Mouse (Mus musculus) stomach, embryonic 14.5 days (tissue): ENCODE measurements around the gene F3. TPM values are rescaled to one million over a fixed set of nuclear protein-coding genes. Genes with fewer than 3 reads are reported as not detected.
"Not testable (repeated sequence)": the region's sequence is repeated elsewhere in the genome, so short reads cannot be mapped to it uniquely, and the experiment has no call there.

ENCODE experiments used
- ATAC-seq: fragments of 200-750 bp; cut with Nextera tagmentation; 2 replicates; pipeline ENCODE4 v1.8.0; 2017; ENCODE audit warnings: low read depth, moderate TSS enrichment; ENCODE audit not compliant: insufficient number of reproducible peaks, insufficient read depth, low FRiP score
- H3K27ac ChIP-seq: fragments of 300-500 bp; sonication (generic); 2 replicates; pipeline ENCODE4 v1.5.1; 2014; ENCODE audit warnings: mild to moderate bottlenecking, low read length, moderate library complexity, mixed read lengths
- H3K27me3 ChIP-seq: fragments of 300-500 bp; sonication (generic); 2 replicates; pipeline ENCODE4 v1.6.1; 2014; ENCODE audit warnings: low read length, control low read depth, mixed read lengths; ENCODE audit not compliant: control insufficient read depth, insufficient read depth
- H3K36me3 ChIP-seq: fragments of 300-500 bp; sonication (generic); 2 replicates; pipeline ENCODE4 v1.6.1; 2014; ENCODE audit warnings: mild to moderate bottlenecking, control low read depth, low read length, moderate library complexity, mixed read lengths; ENCODE audit not compliant: control insufficient read depth, insufficient read depth
- H3K4me1 ChIP-seq: fragments of 300-500 bp; sonication (generic); 2 replicates; pipeline ENCODE4 v1.6.1; 2014; ENCODE audit warnings: low read length, control low read depth, mixed read lengths; ENCODE audit not compliant: control insufficient read depth, insufficient read depth
- H3K4me2 ChIP-seq: fragments of 300-500 bp; sonication (generic); replicated peaks from 2 replicates; pipeline ENCODE4 v1.6.1; 2014; ENCODE audit warnings: low read depth, low read length, control low read depth
- H3K4me3 ChIP-seq: fragments of 300-500 bp; sonication (generic); 2 replicates; pipeline ENCODE4 v1.5.1; 2014; ENCODE audit warnings: low read depth, low read length, control low read depth
- H3K9ac ChIP-seq: fragments of 300-500 bp; sonication (generic); replicated peaks from 2 replicates; pipeline ENCODE4 v1.6.1; 2014; ENCODE audit warnings: low read depth, mild to moderate bottlenecking, control low read depth, low read length, moderate library complexity, mixed read lengths
- H3K9me3 ChIP-seq: fragments of 300-500 bp; sonication (generic); 2 replicates; pipeline ENCODE4 v1.6.1; 2016; ENCODE audit warnings: low read depth, low read length, control low read depth; ENCODE audit not compliant: control insufficient read depth
- WGBS: fragments of 180-500 bp; shearing (Covaris S2); extraction: QIAGEN DNeasy Blood & Tissue Kit; methylation state at CpG from one replicate; pipeline ENCODE4 v1.1.7; 2014; 5-methylcytosine and 5-hydroxymethylcytosine counted together
- polyA plus RNA-seq: library from polyadenylated mRNA; unstranded; fragments of >200 nt; fragmentation: Nextera tagmentation; extraction: Ambion mirVana; gene quantifications from 2 replicates; pipeline ENCODE4 v1.2.1, GENCODE M21; 2014

Gene F3
- polyA plus RNA-seq, 1 experiment from 2014 or later = 22.3 TPM

GRCm38 (mm10) chr3:121737901-121738300, 14.6 kb downstream of the F3 start:
- no peak for ATAC-seq
- Histone ChIP-seq H3K9ac (no peak overlapping the region), H3K27ac (no peak overlapping the region), H3K4me2 (no peak overlapping the region), H3K27me3 (no peaks in the 10 kb centered on the region), H3K9me3 (no peaks in the 10 kb centered on the region), H3K36me3 (peaks cover 5% of the 10 kb centered on the region; the same call in 1 of the 2 replicates), H3K4me1 (peaks cover 3% of the 10 kb centered on the region; the same call in 1 of the 2 replicates), H3K4me3 (no peak overlapping the region)
- WGBS = 66% methylated on average over 2 of the region's 2 CpGs

- H3K4me1 ChIP-seq = peaks cover 3% of the 10 kb centered on the region; the same call in 1 of the 2 replicates
- peaks cover 5% of the 10 kb centered on the region; the same call in 1 of the 2 replicates for H3K36me3 ChIP-seq
- ATAC-seq = no peak
- WGBS = 63% methylated on average over 9 of the region's 9 CpGs
- H3K4me3 ChIP-seq = no peak overlapping the region
- no peaks in the 10 kb centered on the region for H3K27me3 ChIP-seq
- no peak overlapping the region for H3K4me2 ChIP-seq
- no peak overlapping the region for H3K27ac ChIP-seq
- H3K9ac ChIP-seq = no peak overlapping the region
- H3K9me3 ChIP-seq = no peaks in the 10 kb centered on the region
Observed at GRCm38 (mm10) chr3:121738742-121739342, 15.5 kb downstream of the F3 start.

- ATAC-seq = no peak
Observed at GRCm38 (mm10) chr3:121739489-121740213, 16.3 kb downstream of the F3 start.

GRCm38 (mm10) chr3:121741186-121741848, 18.0 kb downstream of the F3 start:
- not testable (repeated sequence) for ATAC-seq, H3K36me3 ChIP-seq, H3K4me1 ChIP-seq, H3K4me3 ChIP-seq, H3K9ac ChIP-seq, H3K4me2 ChIP-seq, H3K9me3 ChIP-seq, H3K27me3 ChIP-seq, H3K27ac ChIP-seq
- WGBS = 89% methylated on average over 4 of the region's 4 CpGs

More at GRCm38 (mm10) chr3:121739489-121740213, 16.3 kb downstream of the F3 start:
- peaks cover 3% of the 10 kb centered on the region; the same call in 1 of the 2 replicates for H3K4me1 ChIP-seq
- no peaks in the 10 kb centered on the region for H3K36me3 ChIP-seq
- H3K4me3 ChIP-seq = no peak overlapping the region
- H3K9me3 ChIP-seq = no peaks in the 10 kb centered on the region
- H3K4me2 ChIP-seq = no peak overlapping the region
- H3K9ac ChIP-seq = no peak overlapping the region
- H3K27ac ChIP-seq = no peak overlapping the region
- 21% methylated on average over 17 of the region's 17 CpGs for WGBS
- no peaks in the 10 kb centered on the region for H3K27me3 ChIP-seq

GRCm38 (mm10) chr3:121754319-121755090, 31.2 kb downstream of the F3 start:
- ATAC-seq, H3K27ac ChIP-seq, H3K36me3 ChIP-seq, H3K4me1 ChIP-seq, H3K27me3 ChIP-seq, H3K9me3 ChIP-seq, H3K4me3 ChIP-seq, H3K4me2 ChIP-seq, H3K9ac ChIP-seq: not testable (repeated sequence)
- 74% methylated on average over 10 of the region's 10 CpGs for WGBS

- H3K27ac ChIP-seq = no peak overlapping the region
- no peak for ATAC-seq
- 37% methylated on average over 3 of the region's 3 CpGs for WGBS
Observed at GRCm38 (mm10) chr3:121755152-121755551, 31.8 kb downstream of the F3 start.

GRCm38 (mm10) chr3:121758373-121758772, 35.0 kb downstream of the F3 start:
- ATAC-seq = 0 out of 2 replicates have a peak, but pooled peaks have one; percentile 63
- Histone ChIP-seq H3K27me3 (no peaks in the 10 kb centered on the region), H3K4me1 (0 out of 2 replicates have a peak, but pooled peaks cover 4% of the 10 kb centered on the region), H3K36me3 (peaks cover 9% of the 10 kb centered on the region; the same call in 1 of the 2 replicates), H3K4me2 (no peak overlapping the region), H3K9ac (no peak overlapping the region), H3K4me3 (no peak overlapping the region), H3K9me3 (no peaks in the 10 kb centered on the region), H3K27ac (peak overlapping the region; percentile 4; the same call in 1 of the 2 replicates)
- 14% methylated on average over 7 of the region's 7 CpGs for WGBS

More at GRCm38 (mm10) chr3:121755152-121755551, 31.8 kb downstream of the F3 start:
- no peaks in the 10 kb centered on the region for H3K27me3 ChIP-seq
- H3K4me2 ChIP-seq = no peak overlapping the region
- 0 out of 2 replicates have a peak, but pooled peaks cover 4% of the 10 kb centered on the region for H3K4me1 ChIP-seq
- H3K4me3 ChIP-seq = no peak overlapping the region
- no peak overlapping the region for H3K9ac ChIP-seq
- H3K36me3 ChIP-seq = 0 out of 2 replicates have a peak, but pooled peaks cover 3% of the 10 kb centered on the region
- H3K9me3 ChIP-seq = no peaks in the 10 kb centered on the region
